Mouse (Mus musculus) T-helper 2 cell (primary cell): ENCODE results near the gene Gm11555.
"Not testable (repeated sequence)": the region's sequence is repeated elsewhere in the genome, so short reads cannot be mapped to it uniquely, and the experiment has no call there.

Source experiments
- in situ Hi-C: fragments of 300-600 bp; cut with MboI, MseI; formaldehyde crosslinking; loops from one replicate; pipeline ENCODE4 v1.15.1; 2025; ENCODE audit warnings: high pct_unique_total_duplicates

Gm11555 gene

GRCm38 (mm10) chr11:99650136-99650535, at the start of gene Gm11555:
Gm11555 (minus strand) TSS chr11:99650236.
- in situ Hi-C loops, result loop anchor here (25.0 kb wide), 1 partner anchor 588 kb away; no protein-coding TSS in a partner anchor

GRCm38 (mm10) chr11:99690463-99690862, 40.4 kb upstream of the Gm11555 start, which contains the start of gene Gm14190:
Gm14190 (minus strand) TSS chr11:99690740.
- in situ Hi-C loops, result no loop called here

DNA sequence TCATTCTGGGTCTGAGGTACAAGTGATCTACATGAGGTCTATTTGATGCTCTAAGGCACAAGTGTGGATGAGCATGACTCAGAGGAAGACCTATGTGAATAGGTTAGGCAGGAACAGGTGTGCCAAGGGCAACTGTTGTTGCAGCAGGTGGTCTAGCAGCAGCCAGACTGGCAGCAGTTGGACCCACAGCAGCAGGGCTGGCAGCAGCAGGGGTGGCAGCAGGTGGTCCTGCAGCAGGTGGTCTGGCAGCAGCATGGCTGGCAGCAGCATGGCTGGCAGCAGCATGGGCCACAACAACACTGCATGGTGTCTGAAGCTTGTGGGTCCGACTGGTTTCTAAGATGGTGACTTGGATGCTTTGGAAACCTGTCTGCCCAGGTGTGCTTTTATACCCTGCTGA, 35.2 kb upstream of the Gm11555 start:
- in situ Hi-C loops, result not testable (repeated sequence)

DNA sequence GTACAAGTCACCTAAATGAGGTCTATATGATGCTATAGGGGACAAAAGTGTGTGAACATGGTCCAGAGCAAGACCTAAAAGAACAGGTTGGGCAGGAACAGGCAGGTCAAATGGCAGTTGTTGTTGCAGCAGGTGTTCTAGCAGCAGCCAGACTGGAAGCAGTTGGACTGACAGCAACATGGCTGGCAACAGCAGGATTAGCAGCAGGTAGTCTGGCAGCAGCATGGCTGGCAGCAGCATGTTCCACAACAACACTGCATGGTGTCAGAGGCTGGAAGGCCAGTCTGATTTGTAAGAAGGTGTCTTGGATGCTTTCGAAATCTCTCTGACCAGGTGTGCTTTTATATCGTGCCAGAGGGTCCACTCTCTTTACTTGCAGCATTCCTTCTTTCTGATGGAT, 33.4 kb upstream of the Gm11555 start:
- in situ Hi-C loops, result no loop called here

DNA sequence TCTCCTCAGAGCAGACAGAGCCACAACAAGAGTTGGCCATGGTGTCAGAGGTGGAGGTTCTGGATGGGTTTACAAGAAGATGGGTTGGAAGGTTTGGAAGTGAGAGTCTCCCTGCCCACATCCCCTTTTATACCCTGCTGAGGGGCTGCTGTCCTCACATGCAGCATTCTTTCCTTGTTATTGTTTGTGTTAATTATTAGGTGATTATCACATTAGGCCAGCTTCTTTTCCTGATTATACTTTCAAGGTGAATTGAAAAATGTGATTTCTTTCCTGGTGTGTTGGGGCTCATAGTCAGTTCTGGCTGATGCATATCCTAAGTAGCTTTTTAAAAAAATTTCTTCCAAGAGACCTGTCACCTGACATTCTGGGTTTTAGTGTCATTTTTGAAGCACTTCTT, 15.8 kb upstream of the Gm11555 start, which contains the start of gene Krtap4-6:
TSS of gene Krtap4-6 (minus strand) at position 101 of the 400 bp plus-strand sequence.
- in situ Hi-C loops, result loop anchor here (25.0 kb wide), 1 partner anchor 604 kb away; no protein-coding TSS in a partner anchor

- in situ Hi-C loops, result loop anchor here (25.0 kb wide), 1 partner anchor 601 kb away; no protein-coding TSS in a partner anchor
Measured at GRCm38 (mm10) chr11:99662802-99663201, 12.8 kb upstream of the Gm11555 start.

- in situ Hi-C loops, result loop anchor here (25.0 kb wide), 1 partner anchor 597 kb away; no protein-coding TSS in a partner anchor
Measured at GRCm38 (mm10) chr11:99659256-99659655, 9.2 kb upstream of the Gm11555 start.

DNA sequence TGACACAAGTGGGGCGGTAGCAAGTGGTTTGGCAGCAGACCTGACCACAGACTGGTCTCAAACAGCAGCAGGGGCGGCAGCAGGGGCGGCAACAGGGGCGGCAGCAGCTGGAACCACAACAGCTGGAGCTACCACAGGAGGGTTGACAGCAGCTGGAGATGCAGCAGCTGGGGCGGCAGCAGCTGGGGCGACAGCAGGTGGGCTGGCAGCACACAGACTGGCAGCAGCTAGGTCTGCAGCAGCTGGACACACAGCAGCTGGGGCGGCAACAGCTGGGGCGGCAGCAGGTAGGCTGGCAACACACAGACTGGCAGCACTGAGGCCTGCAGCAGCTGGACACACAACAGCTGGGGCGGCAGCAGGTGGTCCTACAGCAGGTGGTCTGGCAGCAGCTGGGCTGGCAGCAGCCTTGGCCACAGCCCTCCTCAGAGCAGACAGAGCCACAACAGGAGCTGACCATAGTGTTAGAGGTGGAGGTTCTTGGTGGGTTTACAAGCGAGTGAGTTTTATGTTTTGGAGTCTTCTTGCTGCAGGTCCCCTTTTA, 8.5 kb upstream of the Gm11555 start, which contains the start of gene Gm11563:
TSS of gene Gm11563 (minus strand) at position 494 of the 544 bp plus-strand sequence.
- in situ Hi-C loops, result loop anchor here (25.0 kb wide), 1 partner anchor 596 kb away; no protein-coding TSS in a partner anchor

GRCm38 (mm10) chr11:99657051-99657450, 7.0 kb upstream of the Gm11555 start:
- in situ Hi-C loops, result loop anchor here (25.0 kb wide), 1 partner anchor 595 kb away; no protein-coding TSS in a partner anchor

- in situ Hi-C loops, result no loop called here
Measured at GRCm38 (mm10) chr11:99646444-99646843, 3.6 kb downstream of the Gm11555 start.

- in situ Hi-C loops, result no loop called here
Measured at GRCm38 (mm10) chr11:99644351-99644750, 5.7 kb downstream of the Gm11555 start.

GRCm38 (mm10) chr11:99643635-99644139, 6.3 kb downstream of the Gm11555 start, which contains the start of gene Krtap4-7:
Krtap4-7 (minus strand) TSS chr11:99644089.
- in situ Hi-C loops, result not testable (repeated sequence)

DNA sequence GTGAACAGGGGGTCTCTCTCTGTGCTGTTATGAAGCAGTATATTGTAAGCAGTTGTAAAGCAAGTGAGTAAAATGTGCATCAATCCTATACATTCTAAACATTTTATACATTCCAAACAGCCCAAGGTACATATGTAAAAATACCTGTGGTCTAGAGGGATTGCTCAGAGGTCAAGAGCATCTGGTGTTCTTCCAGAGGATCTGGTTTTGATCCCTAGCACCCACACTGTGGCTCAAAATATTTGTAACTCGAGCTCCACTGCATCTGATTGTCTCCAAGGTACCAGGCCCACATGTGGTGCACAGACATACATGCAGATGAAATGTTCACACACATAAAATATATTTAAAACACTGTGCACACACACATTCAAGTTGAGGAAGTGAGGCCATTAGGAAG, 9.1 kb downstream of the Gm11555 start:
- in situ Hi-C loops, result no loop called here

GRCm38 (mm10) chr11:99637086-99637485, 12.9 kb downstream of the Gm11555 start:
- in situ Hi-C loops, result no loop called here

GRCm38 (mm10) chr11:99634653-99635134, 15.3 kb downstream of the Gm11555 start, which contains the start of gene Krtap4-2:
Krtap4-2 (minus strand) TSS chr11:99635084.
- in situ Hi-C loops, result no loop called here

DNA sequence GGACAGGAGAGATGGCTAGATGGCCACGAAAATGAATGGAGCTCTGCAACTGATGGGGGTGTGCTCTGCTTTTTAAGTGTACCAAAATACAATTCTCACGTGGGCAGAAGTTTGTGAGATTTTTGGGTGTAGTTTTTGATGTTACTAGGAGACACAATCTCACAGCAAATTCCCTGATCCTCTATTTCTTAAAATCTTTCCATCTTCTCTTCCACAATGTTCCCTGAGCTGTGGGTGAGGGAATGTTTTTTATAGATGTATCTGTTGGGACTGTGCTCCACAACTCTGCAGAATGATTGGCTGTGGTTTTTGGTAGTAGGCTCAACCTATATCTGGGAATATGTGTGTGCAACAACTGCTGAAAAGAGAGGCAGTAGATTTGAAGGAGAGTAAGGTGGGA, 16.7 kb downstream of the Gm11555 start:
- in situ Hi-C loops, result no loop called here

DNA sequence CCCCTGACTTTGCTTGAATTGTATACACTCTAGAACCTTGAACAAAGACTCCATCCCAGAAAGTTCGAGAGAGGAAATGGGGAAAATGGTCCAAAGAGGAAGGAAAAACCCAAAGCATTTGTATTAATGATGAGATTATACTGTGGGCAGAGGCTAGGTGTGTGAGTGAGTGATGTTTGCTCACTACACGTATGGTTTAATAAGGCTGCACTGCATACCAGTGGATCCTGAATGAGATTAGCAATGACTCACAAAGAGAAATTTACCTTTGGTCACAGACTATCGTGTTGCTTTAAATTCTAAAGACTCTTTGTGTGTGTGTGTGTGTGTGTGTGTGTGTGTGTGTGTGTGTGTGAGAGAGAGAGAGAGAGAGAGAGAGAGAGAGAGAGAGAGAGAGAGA, 19.1 kb downstream of the Gm11555 start:
- in situ Hi-C loops, result no loop called here

GRCm38 (mm10) chr11:99628138-99628537, 21.9 kb downstream of the Gm11555 start, which contains the start of gene Krtap4-1:
Krtap4-1 (minus strand) TSS chr11:99628238.
- in situ Hi-C loops, result no loop called here

- in situ Hi-C loops, result no loop called here
Measured at GRCm38 (mm10) chr11:99620335-99620734, 29.7 kb downstream of the Gm11555 start, which contains the start of gene Gm11562. Gm11562 (minus strand) TSS chr11:99620435.

DNA sequence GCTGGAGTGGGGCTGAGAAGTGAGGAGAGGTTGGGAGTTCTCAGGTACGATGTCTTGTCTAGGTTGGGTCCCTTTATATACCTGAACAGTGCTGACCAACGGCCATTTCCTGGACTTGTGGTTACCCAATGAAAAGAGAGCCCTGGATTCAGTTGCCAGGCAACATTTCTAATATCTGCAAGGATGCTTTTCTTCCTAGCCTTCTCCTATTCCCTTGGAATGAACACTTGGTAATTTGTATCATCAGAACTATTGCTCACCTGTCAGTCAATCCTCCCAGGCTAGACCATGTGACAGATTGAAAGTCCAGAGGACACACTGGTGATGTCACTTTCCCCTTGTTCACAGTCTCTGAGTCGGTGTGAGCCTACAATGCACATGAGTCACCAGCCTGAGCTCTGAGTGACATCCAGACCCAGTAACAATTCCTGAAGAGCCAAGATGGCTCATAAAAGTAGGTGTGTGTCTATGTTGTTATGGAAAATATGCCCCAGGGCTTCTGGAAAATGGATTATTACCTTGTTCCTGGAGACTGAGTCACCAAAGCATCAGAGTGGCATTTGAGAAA, 35.2 kb downstream of the Gm11555 start, which contains the start of gene Krtap2-4:
TSS of gene Krtap2-4 (minus strand) at position 51 of the 568 bp plus-strand sequence.
- in situ Hi-C loops, result no loop called here

GRCm38 (mm10) chr11:99610089-99610488, 39.9 kb downstream of the Gm11555 start, which contains the start of gene Gm11937:
Gm11937 (minus strand) TSS chr11:99610189.
- in situ Hi-C loops, result not testable (repeated sequence)

GRCm38 (mm10) chr11:99609126-99609525, 40.9 kb downstream of the Gm11555 start:
- in situ Hi-C loops, result no loop called here
